Mouse (Mus musculus) layer of hippocampus, adult 2 months (tissue): ENCODE results near the gene Ramp2. TPM values are rescaled to one million over a fixed set of nuclear protein-coding genes. Genes with fewer than 3 reads are reported as not detected.

Experiments
- DNase-seq, 2 experiments: peaks; one replicate each; pipeline ENCODE4 v3.0.0; 2022; ENCODE audit warnings: low spot score in 2 of 2
- H3K27ac ChIP-seq: fragments of 200-600 bp; 2 replicates; pipeline ENCODE4 v1.8.1; 2022
- H3K4me3 ChIP-seq: fragments of 200-600 bp; 2 replicates; pipeline ENCODE4 v1.8.1; 2022; ENCODE audit warnings: mild to moderate bottlenecking
- CTCF ChIP-seq: fragments of 200-600 bp; conservative IDR thresholded peaks from 2 replicates; pipeline ENCODE4 v1.8.1; 2022; ENCODE audit warnings: antibody characterized with exemption, mild to moderate bottlenecking, moderate library complexity
- long read RNA-seq, 2 experiments: library from polyadenylated mRNA; stranded (forward); transcript quantifications; one replicate each; pipeline ENCODE4 v2.0.0; 2021; ENCODE audit warnings: borderline mapping rate in 2 of 2
- total RNA-seq, 2 experiments: library from RNA; stranded (reverse); gene quantifications; 2 replicates each; pipeline ENCODE4 v1.2.3; 2021

Gene Ramp2
- 10 to 100 TPM; 62.2 to 68.0 TPM for total RNA-seq
- long read RNA-seq, experiment 1, transcript Ramp2-204 (4 exons, 1,178 nt): major isoform, 28 of 41 reads
- long read RNA-seq, experiment 1, partial matches to known transcripts: 1 of 41 reads
- long read RNA-seq, experiment 1, other reads (novel, unspliced or antisense): 5 of 41 reads
- long read RNA-seq, experiment 2, transcript Ramp2-204 (4 exons, 1,178 nt): major isoform, 38 of 48 reads
- long read RNA-seq, experiment 2, partial matches to known transcripts: 0 of 48 reads
- long read RNA-seq, experiment 2, other reads (novel, unspliced or antisense): 6 of 48 reads

DNA sequence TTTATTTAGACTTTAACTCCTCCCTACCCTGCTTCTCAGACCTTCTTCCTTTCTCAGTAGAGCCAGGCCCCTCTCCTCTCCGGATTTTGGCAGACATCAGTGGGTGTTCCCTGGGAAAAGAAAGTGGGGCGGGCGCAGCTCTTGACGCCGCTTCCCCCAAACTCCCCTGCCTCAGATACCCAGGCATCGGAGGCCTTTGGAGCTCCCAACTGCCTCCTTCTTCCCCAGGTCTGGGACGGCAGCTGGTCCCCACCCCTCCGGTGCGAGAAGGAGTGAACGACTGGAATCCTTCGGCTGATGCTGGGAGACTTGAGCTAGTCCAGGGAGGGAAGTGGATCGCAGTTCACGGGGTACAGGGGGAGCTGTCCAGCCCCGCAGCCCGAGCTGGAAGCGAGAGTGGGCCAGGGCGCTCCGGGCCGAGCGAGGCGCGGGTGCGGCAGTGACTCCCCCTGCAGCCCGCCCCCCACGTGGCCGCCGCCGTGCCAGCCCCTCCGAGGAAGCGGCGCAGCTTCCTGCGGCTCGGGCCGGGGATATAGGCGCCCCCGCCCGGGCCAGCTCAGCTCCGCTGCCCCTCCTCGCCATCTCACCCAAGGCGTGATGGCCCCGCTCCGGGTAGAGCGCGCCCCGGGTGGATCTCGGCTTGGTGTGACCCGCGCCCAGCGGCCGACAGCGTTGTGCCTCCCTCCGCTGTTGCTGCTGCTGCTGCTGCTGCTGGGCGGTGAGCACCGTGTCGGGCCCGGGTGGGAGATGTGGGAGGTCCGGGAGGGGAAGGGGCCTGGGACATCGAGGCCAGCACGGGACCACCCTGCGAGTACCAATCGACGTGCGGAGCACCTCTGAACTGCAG is at the start of gene Ramp2:
Gene Ramp2, plus strand, starts transcription at position 174 of the 847 bp plus-strand sequence.
- peak within 1 kb of the TSS; percentile 92 for H3K27ac ChIP-seq
- peak in 1 of 2 experiments; percentile 32 for DNase-seq
- TF ChIP-seq CTCF: no peak; the same call in 1 of the 2 replicates
- H3K4me3 ChIP-seq: peak within 1 kb of the TSS; percentile 85

DNA sequence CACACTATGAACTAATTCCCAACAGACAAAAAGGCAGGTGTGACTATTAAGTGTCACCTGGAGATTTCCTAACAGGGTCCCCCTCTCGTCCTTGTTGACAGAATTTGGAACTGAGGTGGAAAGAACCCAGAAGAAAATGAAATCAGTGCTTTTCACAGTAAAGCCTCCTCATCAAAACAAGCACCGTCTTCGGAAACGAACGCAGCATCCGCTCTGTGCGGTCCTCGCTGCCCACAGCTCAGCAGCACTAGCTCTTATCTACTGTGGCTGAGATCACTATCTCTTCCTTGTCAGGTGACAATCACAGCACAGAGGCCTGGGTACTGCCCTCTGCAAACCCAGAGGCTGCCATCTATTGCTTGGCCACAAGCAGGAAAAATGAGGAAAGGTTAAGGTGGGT is 49.7 kb upstream of the Ramp2 start:
- DNase-seq: no peak
- Histone ChIP-seq H3K4me3 (no peak overlapping the region), H3K27ac (no peak overlapping the region)
- no peak for TF ChIP-seq CTCF

DNA sequence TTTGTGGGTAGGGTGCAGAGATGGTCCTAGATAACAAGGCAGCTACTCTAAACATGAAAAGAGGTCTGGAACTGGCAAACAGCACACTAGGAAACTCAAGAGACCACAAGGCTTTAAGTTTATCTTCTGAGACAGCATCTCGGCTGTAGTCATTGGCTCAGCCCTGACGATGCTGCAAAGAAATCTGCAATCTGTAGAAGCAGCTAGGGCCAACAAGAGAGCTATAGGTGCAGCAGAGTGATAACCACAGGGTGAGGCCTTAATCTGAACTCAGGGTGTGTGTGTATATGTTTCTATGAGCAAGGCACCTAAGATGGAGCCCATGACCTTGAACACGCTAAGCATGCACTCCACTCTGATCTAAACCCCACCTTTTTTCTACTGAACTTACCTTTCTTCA is 46.3 kb upstream of the Ramp2 start:
- DNase-seq: no peak
- Histone ChIP-seq H3K27ac (no peak overlapping the region), H3K4me3 (no peak overlapping the region)
- no peak for TF ChIP-seq CTCF

DNA sequence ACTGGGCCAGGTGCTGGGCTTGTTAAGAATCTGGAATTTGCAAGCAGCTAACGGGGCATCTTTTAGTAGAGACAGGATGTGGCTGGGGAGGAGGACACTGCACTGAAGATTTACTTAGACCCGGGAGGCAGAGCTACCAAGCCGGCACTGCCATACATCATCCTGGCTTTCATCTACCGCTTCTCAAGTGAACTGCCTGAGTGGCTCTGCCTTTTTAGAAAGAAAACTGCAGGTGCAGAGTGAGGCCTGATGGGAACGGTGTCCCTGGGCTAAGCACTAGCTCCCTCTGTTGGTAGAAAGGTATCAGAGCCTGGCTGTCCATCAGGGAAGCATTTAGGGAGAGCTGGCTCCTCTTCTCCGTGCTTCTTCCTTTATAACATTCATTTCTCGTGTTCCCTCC is 44.8 kb upstream of the Ramp2 start:
- DNase-seq: peak in 1 of 2 experiments; percentile 59
- Histone ChIP-seq H3K4me3 (no peak overlapping the region), H3K27ac (no peak overlapping the region)
- TF ChIP-seq CTCF: peak; percentile 93

DNA sequence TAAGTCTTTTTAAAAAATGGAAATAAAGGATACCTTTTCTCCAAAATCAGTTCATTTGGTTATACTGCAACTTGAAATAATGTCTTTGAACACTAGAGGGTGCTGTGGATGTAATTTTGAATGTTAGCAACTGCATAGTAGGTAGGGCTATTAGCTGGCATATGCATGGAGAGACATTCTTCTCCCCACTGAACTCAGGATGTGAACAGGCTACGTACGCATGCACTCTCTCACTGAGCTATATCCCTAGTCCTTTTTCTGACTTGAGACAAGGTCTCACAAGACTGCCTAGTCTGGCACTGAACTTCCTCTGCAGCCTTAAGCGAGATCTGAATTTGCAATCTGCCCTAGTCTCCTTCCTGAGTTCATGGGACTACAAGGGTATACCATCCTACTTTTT is 33.9 kb upstream of the Ramp2 start:
- H3K4me3 ChIP-seq: no peak overlapping the region
- TF ChIP-seq CTCF: peak; percentile 87
- peak; percentile 67 to 70 for DNase-seq
- H3K27ac ChIP-seq: no peak overlapping the region

DNA sequence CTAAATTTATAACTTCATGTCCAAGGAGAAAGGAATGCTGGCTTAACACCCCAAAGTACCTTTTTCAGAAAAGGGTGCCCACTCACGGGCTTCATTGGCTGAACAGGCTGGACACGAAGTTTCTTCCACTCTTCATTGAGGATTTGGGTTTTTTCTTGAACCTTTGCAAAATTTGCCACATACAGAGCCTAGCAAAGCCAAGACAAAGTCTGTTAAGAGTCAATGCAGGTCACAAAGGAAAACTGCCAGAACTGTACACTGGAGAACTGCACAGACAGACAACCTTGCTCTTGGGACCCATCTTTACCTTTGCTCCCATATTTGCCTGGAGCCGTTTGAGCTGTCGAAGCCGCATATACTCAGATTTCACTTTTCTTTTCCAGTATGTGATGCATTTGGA is 28.9 kb upstream of the Ramp2 start:
- no peak overlapping the region for H3K27ac ChIP-seq
- no peak for TF ChIP-seq CTCF
- DNase-seq: no peak
- H3K4me3 ChIP-seq: no peak overlapping the region

DNA sequence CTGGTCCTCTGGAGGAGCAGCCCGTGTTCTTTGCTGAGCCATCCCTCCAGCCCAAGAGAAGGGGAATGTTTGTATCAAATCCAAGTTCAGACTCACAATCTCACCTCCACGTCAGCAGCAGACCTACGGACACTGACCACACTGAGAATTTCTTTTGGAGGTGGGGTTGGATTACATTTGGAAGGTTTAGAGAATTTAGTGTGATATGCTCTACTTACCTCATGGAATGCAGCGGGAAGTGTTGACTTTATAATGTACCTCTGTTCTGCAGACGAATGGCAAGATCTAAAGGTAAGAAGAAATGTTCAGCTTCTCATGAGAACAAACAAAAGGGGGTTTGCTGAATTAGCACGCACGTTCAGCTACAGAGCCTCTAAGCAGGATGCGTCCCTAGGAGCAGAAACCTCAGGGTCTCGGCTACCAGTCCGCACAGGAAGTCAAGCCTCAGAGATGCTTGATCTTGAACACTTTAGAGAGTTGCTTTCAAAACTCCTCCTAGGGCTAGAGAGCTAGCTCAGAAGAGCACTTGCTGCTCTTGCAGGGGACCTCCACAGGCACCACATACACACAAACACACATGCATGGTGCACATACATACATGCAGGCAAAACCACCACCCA is 27.3 kb upstream of the Ramp2 start:
- TF ChIP-seq CTCF: no peak
- H3K27ac ChIP-seq: no peak overlapping the region
- no peak overlapping the region for H3K4me3 ChIP-seq
- no peak for DNase-seq

DNA sequence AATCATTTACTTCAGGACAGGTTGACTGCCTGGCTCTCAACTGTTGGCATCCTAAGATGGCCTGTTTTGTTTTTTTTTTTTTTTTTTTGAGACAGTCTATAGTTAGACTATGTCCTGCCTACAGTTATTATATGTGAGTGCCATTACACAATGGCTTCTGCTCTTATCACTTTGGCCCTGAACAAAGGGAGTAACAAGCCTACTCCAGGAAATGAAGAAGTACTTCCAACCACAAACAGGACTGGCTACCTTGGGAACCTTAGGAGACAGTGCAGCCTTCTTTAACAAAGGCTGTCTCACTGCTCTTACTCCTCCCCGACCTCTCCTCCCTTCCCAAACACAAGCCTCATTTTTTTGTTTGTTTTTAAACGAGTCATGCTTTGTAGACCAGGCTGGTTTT is 25.0 kb upstream of the Ramp2 start:
- H3K4me3 ChIP-seq: no peak overlapping the region
- no peak for DNase-seq
- no peak for TF ChIP-seq CTCF
- peak overlapping the region; percentile 90 for H3K27ac ChIP-seq

DNA sequence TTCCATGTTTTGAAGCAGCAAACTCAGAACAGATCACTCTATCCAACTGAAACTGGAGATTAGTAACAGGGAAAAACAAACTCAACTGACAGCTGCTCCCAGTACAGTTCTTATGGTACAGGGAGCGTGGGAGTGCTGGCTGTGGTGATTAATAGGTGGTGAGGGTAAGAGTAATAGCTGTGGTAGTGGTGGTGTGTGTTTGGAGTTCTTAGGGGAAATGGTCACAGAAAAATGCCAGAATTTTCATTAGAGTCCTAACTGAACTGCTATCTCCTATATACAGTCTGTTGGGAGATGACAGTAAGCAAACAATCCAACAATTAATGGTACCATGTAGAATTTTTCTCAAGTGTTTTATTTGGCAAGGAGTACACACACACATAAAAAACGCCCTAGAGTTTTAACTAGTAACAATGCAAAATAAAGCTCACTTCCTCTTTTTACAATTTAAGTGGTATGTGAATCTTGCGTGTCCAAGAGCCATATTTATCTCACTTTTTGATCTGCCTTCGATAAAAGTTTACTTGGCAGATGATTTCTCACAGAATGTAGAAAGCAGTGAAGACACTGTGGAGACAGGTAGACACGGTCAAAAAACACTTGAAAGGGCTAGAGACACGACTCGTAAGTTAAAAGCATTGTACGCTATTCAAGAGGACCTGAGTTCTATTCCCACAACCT is 24.4 kb upstream of the Ramp2 start:
- H3K27ac ChIP-seq: peak overlapping the region; percentile 90
- DNase-seq: peak; percentile 23 to 63
- no peak for TF ChIP-seq CTCF
- no peak overlapping the region for H3K4me3 ChIP-seq

DNA sequence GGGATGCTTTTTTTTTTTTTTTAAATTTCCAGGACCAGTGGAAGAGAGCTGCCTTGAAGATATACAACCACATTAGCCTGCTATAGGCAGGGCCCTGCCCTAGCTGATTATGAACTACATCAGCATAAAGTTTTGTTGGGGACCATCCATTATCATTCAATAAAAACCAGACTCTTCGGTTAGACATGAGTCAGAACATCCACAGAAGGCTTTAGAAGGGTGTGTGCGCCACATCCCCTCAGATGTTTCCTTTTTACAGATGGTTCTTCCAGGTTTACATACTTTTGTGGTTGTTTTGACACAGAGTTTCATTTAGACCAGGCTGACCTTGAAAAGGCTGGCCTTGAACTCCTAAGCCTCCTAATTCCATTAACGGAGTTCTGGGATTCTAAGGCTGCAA is 21.5 kb upstream of the Ramp2 start:
- DNase-seq: no peak
- H3K4me3 ChIP-seq: no peak overlapping the region
- no peak overlapping the region; the same call in 1 of the 2 replicates for H3K27ac ChIP-seq
- no peak for TF ChIP-seq CTCF

DNA sequence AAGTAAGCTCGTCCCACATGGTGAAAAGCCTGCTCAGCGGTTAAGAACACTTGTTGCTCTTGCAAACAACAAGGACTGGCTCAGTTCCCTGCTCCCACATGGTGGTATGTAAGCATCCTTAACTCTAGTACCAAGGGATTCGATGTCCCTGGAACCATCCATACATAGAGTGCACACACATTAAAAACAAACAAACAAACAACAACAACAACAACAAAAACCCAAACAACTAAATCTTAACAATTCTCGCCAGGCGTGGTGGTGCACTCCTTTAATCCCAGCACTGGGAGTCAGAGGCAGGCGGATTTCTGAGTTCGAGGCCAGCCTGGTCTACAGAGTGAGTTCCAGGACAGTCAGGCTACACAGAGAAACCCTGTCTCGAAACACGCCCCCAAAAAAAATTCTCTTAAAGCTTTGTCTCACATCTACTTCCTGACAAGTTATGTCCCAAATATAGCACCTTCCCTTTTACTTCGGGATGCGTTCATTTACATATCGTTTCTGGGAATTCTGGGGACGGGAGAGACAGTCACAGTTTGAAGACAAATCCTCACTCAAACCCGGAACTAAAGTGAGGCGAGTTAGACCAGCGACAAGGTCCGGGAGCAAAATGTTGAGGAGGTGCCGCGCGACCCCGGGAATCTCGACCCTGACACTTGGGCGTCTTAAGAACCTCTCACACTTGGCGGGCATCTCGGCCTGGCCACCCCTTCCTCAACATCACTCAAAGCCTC is 20.3 kb upstream of the Ramp2 start:
- TF ChIP-seq CTCF: no peak
- peak overlapping the region; percentile 94 for H3K27ac ChIP-seq
- peak overlapping the region; percentile 76 for H3K4me3 ChIP-seq
- DNase-seq: no peak

DNA sequence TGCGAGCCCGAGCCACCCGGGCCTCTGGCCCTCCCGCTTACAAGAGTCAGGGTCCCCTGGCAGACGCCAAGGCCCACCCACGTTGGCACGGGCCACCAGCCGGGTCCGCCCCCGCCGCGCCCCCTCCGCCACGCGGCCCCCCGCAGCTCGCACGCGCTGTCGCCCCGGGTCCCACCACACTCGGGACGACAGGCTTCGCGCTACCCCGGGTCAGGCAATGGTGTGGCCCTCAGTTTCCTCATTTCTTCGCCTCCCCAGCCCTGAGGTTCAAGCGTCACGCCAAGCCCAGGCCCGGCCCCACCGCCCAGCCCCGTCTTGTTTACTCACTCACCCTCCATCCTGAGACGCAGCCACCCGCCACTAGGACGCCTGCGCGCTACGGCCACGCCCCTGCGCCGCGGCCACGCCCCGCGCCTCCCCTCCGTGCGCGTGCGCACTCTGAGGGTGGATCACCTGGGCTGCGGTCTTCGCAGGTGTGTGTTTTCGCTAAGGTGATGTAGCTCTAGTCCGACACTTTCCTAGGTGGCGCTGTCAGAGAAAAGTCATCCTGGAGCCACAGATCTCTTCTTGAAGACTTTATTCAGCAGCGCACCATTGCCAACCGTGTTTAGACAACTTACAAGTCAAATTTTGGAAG is 19.6 kb upstream of the Ramp2 start, which contains the start of gene Ezh1:
Gene Ezh1, minus strand, starts transcription at position 399 of the 637 bp plus-strand sequence.
- TF ChIP-seq CTCF: peak; percentile 63
- peak within 1 kb of the TSS; percentile 76 for H3K4me3 ChIP-seq
- DNase-seq: peak; percentile 87 to 93
- H3K27ac ChIP-seq: peak within 1 kb of the TSS; percentile 94
